ENCODE assay signal across 29 mouse cellular contexts in genomic region chr11:75950459-75950858, GRCm38 (mm10). TPM values are rescaled to one million over a fixed set of nuclear protein-coding genes. Genes with fewer than 3 reads are reported as not detected.
"Had no signal": no experiment of that assay in that cellular context is flagged by ENCODE, and none has a peak within 500 bp of the region (broad histone marks: within the 10 kb centered on the region; RNA-seq: fewer than 3 reads in every experiment).

No protein-coding gene starts in this region.

- H3K9ac ChIP-seq: heart, embryonic 12.5 days; hindbrain, embryonic 14.5 days; intestine, embryonic 15.5 days; limb, embryonic 12.5 days; liver, embryonic 13.5 days had no signal

- H3K27ac ChIP-seq: gastrocnemius, adult 2 months; heart, adult 2 months; heart, embryonic 10.5 days; hindbrain, embryonic 14.5 days; layer of hippocampus, adult 2 months; left cerebral cortex, adult 2 months; limb, embryonic 10.5 days; limb, embryonic 12.5 days; liver, embryonic 13.5 days had no signal

- ATAC-seq: forebrain, embryonic 16.5 days; hindbrain, embryonic 16.5 days; inflammation-experienced regulatory T-cells, adult 6 months; intestine, embryonic 15.5 days; intestine, postnatal 0 days had no signal

- H3K27me3 ChIP-seq: heart, embryonic 12.5 days; intestine, embryonic 15.5 days; limb, embryonic 12.5 days; liver, embryonic 13.5 days had no signal

- H3K36me3 ChIP-seq: heart, embryonic 10.5 days; heart, embryonic 12.5 days; hindbrain, embryonic 10.5 days; intestine, embryonic 15.5 days; limb, embryonic 10.5 days; limb, embryonic 12.5 days; liver, embryonic 13.5 days had no signal

- H3K4me1 ChIP-seq: liver, embryonic 13.5 days had no signal

- H3K4me2 ChIP-seq: heart, embryonic 12.5 days; hindbrain, embryonic 14.5 days; intestine, embryonic 15.5 days; limb, embryonic 12.5 days; liver, embryonic 11.5 days; liver, embryonic 13.5 days had no signal

- DNase-seq: gastrocnemius, adult 2 months; gastrocnemius, postnatal 10 days; gastrocnemius, postnatal 25 days; heart, adult 2 months; heart, postnatal 10 days; heart, postnatal 4 days; kidney, adult 18-20 months; kidney, adult 8-10 months; kidney, postnatal 25 days; kidney, postnatal 4 days; liver; liver, embryonic 13.5 days had no signal

- H3K9me3 ChIP-seq: heart, embryonic 10.5 days; heart, embryonic 12.5 days; hindbrain, embryonic 10.5 days; intestine, embryonic 15.5 days; limb, embryonic 10.5 days; limb, embryonic 12.5 days; liver, embryonic 13.5 days had no signal

- H3K4me3 ChIP-seq: gastrocnemius, adult 2 months; heart, adult 2 months; heart, embryonic 10.5 days; heart, embryonic 12.5 days; hindbrain, embryonic 10.5 days; intestine, embryonic 15.5 days; layer of hippocampus, adult 2 months; left cerebral cortex, adult 2 months; limb, embryonic 10.5 days; limb, embryonic 12.5 days; liver, embryonic 13.5 days had no signal

RNA-seq across cellular contexts. Expression of gene Rph3al, which starts 12.2 kb away (rescaled TPM):
- total RNA-seq: granulocyte monocyte progenitor cell, adult 5-6 weeks had no signal

RNA-seq across cellular contexts. Expression of gene 1700016K19Rik, which starts 49.3 kb away (rescaled TPM):
- total RNA-seq: gastrocnemius, adult 2 months; gastrocnemius, postnatal 10 days; gastrocnemius, postnatal 25 days; gastrocnemius, postnatal 4 days; granulocyte monocyte progenitor cell, adult 5-6 weeks; heart, adult 2 months; heart, postnatal 10 days; heart, postnatal 25 days; heart, postnatal 4 days had no signal
- polyA plus RNA-seq: heart, embryonic 10.5 days; intestine, postnatal 0 days; liver, embryonic 11.5 days; liver, embryonic 13.5 days had no signal
